Mouse (Mus musculus) stomach, postnatal 0 days (tissue): ENCODE measurements at regions not wholly inside any gene's neighbourhood (a gene's known extent, or its start where the extent isn't known, plus 50 kb on each side); places are given as distances from the start of the nearest gene placed in this dataset.
"Not testable (repeated sequence)": the region's sequence is repeated elsewhere in the genome, so short reads cannot be mapped to it uniquely, and the experiment has no call there.

Source experiments
- ATAC-seq: fragments of 200-750 bp; cut with Nextera tagmentation; 2 replicates; pipeline ENCODE4 v1.8.0; 2017; ENCODE audit not compliant: low FRiP score, low TSS enrichment
- DNase-seq: peaks from one replicate; pipeline ENCODE4 v3.0.0-alpha.2; 2016; ENCODE audit warnings: low spot score
- H3K27ac ChIP-seq: fragments of 300-500 bp; sonication (generic); replicated peaks from 2 replicates; pipeline ENCODE4 v1.5.1; 2014; ENCODE audit warnings: mild to moderate bottlenecking, control low read depth
- H3K27me3 ChIP-seq: fragments of 300-500 bp; sonication (generic); 2 replicates; pipeline ENCODE4 v1.6.1; 2014; ENCODE audit warnings: low read length; ENCODE audit not compliant: control insufficient read depth, insufficient read depth
- H3K36me3 ChIP-seq: fragments of 300-500 bp; sonication (generic); 2 replicates; pipeline ENCODE4 v1.6.1; 2014; ENCODE audit warnings: low read length, mixed read lengths; ENCODE audit not compliant: control insufficient read depth, insufficient read depth
- H3K4me1 ChIP-seq: fragments of 300-500 bp; sonication (generic); replicated peaks from 2 replicates; pipeline ENCODE4 v1.6.1; 2014; ENCODE audit warnings: antibody characterized with exemption; ENCODE audit not compliant: control insufficient read depth, insufficient read depth
- H3K4me2 ChIP-seq: fragments of 300-500 bp; sonication (generic); replicated peaks from 2 replicates; pipeline ENCODE4 v1.6.1; 2014; ENCODE audit warnings: low read depth, mild to moderate bottlenecking, control low read depth, moderate library complexity
- H3K4me3 ChIP-seq: fragments of 300-500 bp; sonication (generic); 2 replicates; pipeline ENCODE4 v1.5.1; 2014; ENCODE audit warnings: low read depth, low read length, control low read depth
- H3K9ac ChIP-seq: fragments of 300-500 bp; sonication (generic); 2 replicates; pipeline ENCODE4 v1.6.1; 2014; ENCODE audit warnings: mild to moderate bottlenecking, low read length, control low read depth, mixed read lengths
- H3K9me3 ChIP-seq: fragments of 300-500 bp; sonication (generic); 2 replicates; pipeline ENCODE4 v1.6.1; 2016; ENCODE audit warnings: low read length; ENCODE audit not compliant: control insufficient read depth
- CTCF ChIP-seq: IDR thresholded peaks from 2 replicates; pipeline ENCODE4 v1.5.1; 2016; ENCODE audit warnings: antibody characterized with exemption, low read depth, mild to moderate bottlenecking, moderate library complexity
- EP300 ChIP-seq: optimal IDR thresholded peaks from 2 replicates; pipeline ENCODE3; 2016; ENCODE audit warnings: antibody characterized with exemption
- WGBS: fragments of 180-500 bp; shearing (Covaris S2); extraction: QIAGEN DNeasy Blood & Tissue Kit; methylation state at CpG from one replicate; pipeline ENCODE4 v1.1.7; 2014; 5-methylcytosine and 5-hydroxymethylcytosine counted together

DNA sequence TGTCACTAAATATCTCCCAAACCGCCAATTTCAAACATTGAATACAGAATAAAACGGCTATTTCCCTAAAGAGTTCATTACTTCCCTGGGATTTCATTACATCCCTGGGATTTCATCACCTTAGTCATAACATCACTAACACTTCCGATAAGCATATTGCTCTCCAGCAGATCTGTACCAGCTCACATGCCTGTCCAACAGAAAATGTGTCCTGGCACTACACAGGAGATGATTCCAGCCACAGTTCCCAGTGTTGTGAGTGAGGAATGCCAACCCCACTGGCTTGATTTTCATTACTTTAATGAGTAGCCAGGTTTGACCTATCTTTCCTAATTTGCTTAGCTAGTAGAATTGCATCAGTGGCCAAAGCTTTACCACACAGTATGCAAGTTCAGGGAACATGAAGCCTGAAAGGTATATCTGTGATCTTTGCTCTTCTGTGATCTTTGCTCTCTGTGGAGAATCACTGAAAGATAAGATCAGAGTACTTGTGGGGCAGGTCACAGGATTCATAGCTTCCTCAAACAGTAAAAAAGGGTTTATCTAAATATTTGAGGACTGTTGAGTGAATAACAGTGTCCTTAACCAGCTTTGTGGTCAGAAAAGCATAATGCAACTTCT lies 1115.5 kb upstream of the 1700009N14Rik start:
- Histone ChIP-seq H3K9ac (no peak overlapping the region), H3K4me3 (no peak overlapping the region), H3K9me3 (no peaks in the 10 kb centered on the region), H3K27me3 (no peaks in the 10 kb centered on the region), H3K4me2 (no peak overlapping the region), H3K4me1 (no peaks in the 10 kb centered on the region), H3K36me3 (no peaks in the 10 kb centered on the region), H3K27ac (no peak overlapping the region)
- 82% methylated on average over 3 of the region's 3 CpGs for WGBS
- TF ChIP-seq CTCF (no peak), EP300 (no peak)
- DNase-seq (no peak), ATAC-seq (no peak)

DNA sequence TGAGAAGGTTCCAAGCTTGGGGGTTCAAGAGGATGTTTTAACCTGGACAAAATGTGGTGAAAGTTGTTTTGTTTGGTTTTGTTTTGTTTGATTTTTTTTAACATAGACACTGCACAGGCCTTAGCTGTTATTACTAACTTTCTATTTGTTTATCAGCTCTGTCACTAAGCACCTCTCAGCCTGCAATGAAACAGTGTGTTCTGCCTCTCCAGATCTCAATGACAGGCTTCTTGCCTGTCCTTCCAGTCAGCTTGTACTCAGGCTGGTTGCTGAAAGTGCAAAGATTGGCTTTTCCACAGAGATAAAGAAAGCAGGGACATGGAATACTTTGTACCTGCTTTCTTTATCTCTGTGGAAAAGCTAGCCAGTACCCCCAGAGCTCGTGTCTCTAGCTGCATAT lies 1114.9 kb upstream of the 1700009N14Rik start:
- Histone ChIP-seq H3K9me3 (no peaks in the 10 kb centered on the region), H3K4me1 (no peaks in the 10 kb centered on the region), H3K4me3 (no peak overlapping the region), H3K9ac (no peak overlapping the region), H3K36me3 (no peaks in the 10 kb centered on the region), H3K4me2 (no peak overlapping the region), H3K27ac (no peak overlapping the region), H3K27me3 (no peaks in the 10 kb centered on the region)
- ATAC-seq = no peak
- no peak for TF ChIP-seq EP300
- TF ChIP-seq CTCF = no peak
- no peak for DNase-seq
- WGBS = 36% methylated on average over 1 of the region's 1 CpGs

DNA sequence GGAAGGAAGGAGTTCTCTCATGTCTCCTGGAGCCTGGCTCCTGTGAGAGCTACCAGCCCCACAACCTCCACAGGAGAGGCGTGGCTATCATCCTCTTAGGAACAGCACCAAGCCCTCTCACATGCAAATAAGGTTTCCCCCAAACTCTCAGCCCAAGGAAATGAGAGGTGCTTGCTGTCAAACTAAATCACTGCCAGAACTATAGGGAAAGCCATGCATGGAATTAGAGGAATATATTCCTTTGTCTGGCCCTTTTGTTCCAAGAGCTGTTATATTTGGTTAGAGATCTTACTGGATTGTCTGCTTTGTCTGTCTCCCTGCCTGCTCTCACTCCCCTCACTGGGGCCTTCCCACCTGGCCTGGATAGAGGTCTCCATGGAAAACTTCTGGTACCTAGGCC lies 1079.0 kb upstream of the 1700009N14Rik start:
- H3K4me1 ChIP-seq = no peaks in the 10 kb centered on the region
- no peak overlapping the region for H3K9ac ChIP-seq
- 14% methylated on average over 1 of the region's 1 CpGs for WGBS
- DNase-seq = no peak
- no peak for TF ChIP-seq CTCF
- TF ChIP-seq EP300 = no peak
- H3K36me3 ChIP-seq = no peaks in the 10 kb centered on the region
- H3K27ac ChIP-seq = no peak overlapping the region
- ATAC-seq = no peak
- H3K4me2 ChIP-seq = no peak overlapping the region
- no peaks in the 10 kb centered on the region for H3K9me3 ChIP-seq
- no peak overlapping the region for H3K4me3 ChIP-seq
- H3K27me3 ChIP-seq = no peaks in the 10 kb centered on the region

DNA sequence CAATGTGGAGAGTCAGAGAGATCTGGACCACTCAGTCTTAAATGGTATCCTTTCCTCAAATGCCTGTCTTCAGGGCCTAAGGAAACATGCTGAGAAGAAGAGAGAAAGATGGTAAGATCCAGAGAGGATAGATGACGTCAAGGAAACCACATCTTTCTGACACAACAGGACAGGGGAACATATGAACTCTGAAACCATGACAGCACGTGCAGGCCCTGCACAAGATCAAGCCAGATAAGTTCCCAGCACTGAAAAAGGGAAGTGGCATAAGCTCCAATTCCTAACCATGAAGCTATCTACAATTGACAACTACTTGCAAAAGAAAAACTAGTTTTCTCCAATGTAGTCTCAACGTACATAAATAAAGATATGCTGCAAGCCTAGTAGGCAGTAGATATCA lies 1068.2 kb upstream of the 1700009N14Rik start:
- Histone ChIP-seq H3K9me3 (no peaks in the 10 kb centered on the region), H3K27ac (no peak overlapping the region), H3K4me1 (no peaks in the 10 kb centered on the region), H3K9ac (no peak overlapping the region), H3K27me3 (no peaks in the 10 kb centered on the region), H3K36me3 (no peaks in the 10 kb centered on the region), H3K4me3 (no peak overlapping the region), H3K4me2 (no peak overlapping the region)
- WGBS = 79% methylated on average over 3 of the region's 3 CpGs
- no peak for ATAC-seq
- no peak for DNase-seq
- TF ChIP-seq EP300 = no peak
- TF ChIP-seq CTCF = no peak

DNA sequence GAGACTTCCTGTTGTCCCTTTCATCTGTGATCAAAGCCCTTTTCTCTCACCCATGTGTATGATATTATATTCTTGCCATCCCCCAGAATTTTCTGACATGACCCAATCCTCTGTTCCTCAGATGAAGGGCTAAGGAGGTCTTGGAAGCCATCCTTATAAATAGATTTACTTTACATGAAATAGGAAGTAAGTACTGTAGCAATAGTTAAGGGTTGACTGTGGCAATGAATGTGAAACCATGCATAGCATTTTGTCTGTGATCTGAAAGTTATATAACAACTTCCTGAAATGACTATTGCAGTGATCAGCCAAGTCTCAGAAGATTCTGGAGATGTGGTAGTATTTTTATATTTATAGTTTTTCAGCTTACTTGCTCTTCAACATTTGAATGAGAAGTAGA lies 1053.5 kb upstream of the 1700009N14Rik start:
- Histone ChIP-seq H3K4me3 (no peak overlapping the region), H3K27me3 (no peaks in the 10 kb centered on the region), H3K9ac (no peak overlapping the region), H3K9me3 (no peaks in the 10 kb centered on the region), H3K4me2 (no peak overlapping the region), H3K4me1 (no peaks in the 10 kb centered on the region), H3K27ac (no peak overlapping the region), H3K36me3 (no peaks in the 10 kb centered on the region)
- ATAC-seq = no peak
- DNase-seq = no peak
- TF ChIP-seq CTCF = no peak
- no peak for TF ChIP-seq EP300

DNA sequence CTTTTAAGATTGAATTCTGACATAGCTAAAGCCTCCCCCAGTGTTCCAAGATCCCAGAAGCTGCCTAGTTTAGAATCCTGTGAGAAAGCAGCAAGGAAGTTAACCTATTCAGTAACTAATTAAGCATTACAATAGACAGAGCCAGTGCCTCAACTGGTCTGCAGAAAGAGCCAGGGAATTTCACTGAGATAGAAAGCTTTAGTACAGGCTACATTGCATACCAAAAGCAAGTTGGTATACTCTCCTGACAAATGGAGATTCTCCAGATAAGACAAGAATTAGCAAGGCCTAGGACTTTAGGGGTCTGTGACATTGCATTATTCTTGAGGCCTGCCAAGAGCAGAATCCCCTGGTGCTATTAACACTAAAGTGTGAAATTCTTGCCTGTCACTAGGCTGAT lies 1014.8 kb upstream of the 1700009N14Rik start:
- not testable (repeated sequence) for DNase-seq

More for the DNA sequence above, 1014.8 kb upstream of the 1700009N14Rik start:
- H3K4me1 ChIP-seq, H3K4me2 ChIP-seq, H3K27ac ChIP-seq, H3K9ac ChIP-seq, H3K4me3 ChIP-seq, ATAC-seq, H3K9me3 ChIP-seq, H3K36me3 ChIP-seq, H3K27me3 ChIP-seq: not testable (repeated sequence)
